Mouse (Mus musculus) cortical plate, adult 2 months (tissue): ENCODE results near the gene Cmya5.

Source experiments
- CTCF ChIP-seq: fragments of 200-500 bp; IDR thresholded peaks from 2 replicates; pipeline ENCODE4 v1.5.1; 2011; ENCODE audit warnings: mild to moderate bottlenecking, control low read depth, low read length; ENCODE audit not compliant: insufficient read depth; ENCODE audit errors: extremely low read depth
- POLR2A ChIP-seq: fragments of 200-500 bp; IDR thresholded peaks from 2 replicates; pipeline ENCODE4 v1.6.1; 2011; ENCODE audit warnings: mild to moderate bottlenecking, low read length, control low read depth; ENCODE audit not compliant: insufficient read depth; ENCODE audit errors: extremely low read depth

DNA sequence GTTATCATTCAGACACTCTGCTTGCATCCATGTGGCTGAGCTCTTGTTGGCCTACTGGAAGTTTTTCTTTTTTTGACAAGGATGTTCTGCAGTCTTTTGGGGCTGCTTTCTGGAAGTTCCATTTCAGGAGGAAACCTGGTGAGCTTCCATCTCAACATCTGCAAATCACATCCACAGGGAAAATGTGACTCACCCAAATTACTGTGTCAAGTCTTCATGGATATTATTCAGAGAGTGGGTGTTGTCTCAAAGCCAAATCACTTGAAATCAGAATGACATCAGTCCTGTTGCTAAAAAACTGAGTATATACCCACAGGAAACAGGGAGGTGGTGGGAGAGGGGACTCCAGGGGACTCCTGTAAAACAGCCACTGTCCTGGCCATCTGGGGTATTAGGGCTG is 149.8 kb downstream of the Cmya5 start:
- TF ChIP-seq POLR2A (no peak), CTCF (no peak)
